Mouse (Mus musculus): ENCODE data around the gene Slc24a4.
"Not testable (repeated sequence)": the region's sequence is repeated elsewhere in the genome, so short reads cannot be mapped to it uniquely, and the experiment has no call there.

Gene Slc24a4

GRCm38 (mm10) chr12:102246226-102246625, 117.7 kb downstream of the Slc24a4 start:
- in situ Hi-C loops (cut with MboI; ENCODE audit: low sequenced_read_pairs) = no loop called here

- in situ Hi-C loops (cut with MboI; ENCODE audit: low sequenced_read_pairs) = no loop called here
Observed at GRCm38 (mm10) chr12:102248104-102248503, 119.6 kb downstream of the Slc24a4 start.

- in situ Hi-C loops (cut with MboI; ENCODE audit: low sequenced_read_pairs) = no loop called here
Observed at GRCm38 (mm10) chr12:102250316-102250715, 121.8 kb downstream of the Slc24a4 start.

GRCm38 (mm10) chr12:102251070-102251469, 122.5 kb downstream of the Slc24a4 start:
- in situ Hi-C loops (cut with MboI; ENCODE audit: low sequenced_read_pairs) = no loop called here

- in situ Hi-C loops (cut with MboI; ENCODE audit: low sequenced_read_pairs) = no loop called here
Observed at GRCm38 (mm10) chr12:102251985-102252384, 123.5 kb downstream of the Slc24a4 start.

GRCm38 (mm10) chr12:102252525-102252924, 124.0 kb downstream of the Slc24a4 start:
- in situ Hi-C loops (cut with MboI; ENCODE audit: low sequenced_read_pairs) = no loop called here

- in situ Hi-C loops (cut with MboI; ENCODE audit: low sequenced_read_pairs) = no loop called here
Observed at GRCm38 (mm10) chr12:102255012-102255411, 126.5 kb downstream of the Slc24a4 start.

GRCm38 (mm10) chr12:102258522-102259112, 130.1 kb downstream of the Slc24a4 start:
- in situ Hi-C loops (cut with MboI; ENCODE audit: low sequenced_read_pairs) = no loop called here

GRCm38 (mm10) chr12:102261933-102262396, 133.4 kb downstream of the Slc24a4 start:
- in situ Hi-C loops (cut with MboI; ENCODE audit: low sequenced_read_pairs) = no loop called here

GRCm38 (mm10) chr12:102262809-102263208, 134.3 kb downstream of the Slc24a4 start:
- in situ Hi-C loops (cut with MboI; ENCODE audit: low sequenced_read_pairs) = no loop called here

GRCm38 (mm10) chr12:102263249-102263648, 134.7 kb downstream of the Slc24a4 start:
- in situ Hi-C loops (cut with MboI; ENCODE audit: low sequenced_read_pairs) = no loop called here

GRCm38 (mm10) chr12:102266433-102266832, 137.9 kb downstream of the Slc24a4 start:
- in situ Hi-C loops (cut with MboI; ENCODE audit: low sequenced_read_pairs) = no loop called here

- in situ Hi-C loops (cut with MboI; ENCODE audit: low sequenced_read_pairs) = no loop called here
Observed at GRCm38 (mm10) chr12:102269144-102269543, 140.6 kb downstream of the Slc24a4 start.

- in situ Hi-C loops (cut with MboI; ENCODE audit: low sequenced_read_pairs) = no loop called here
Observed at GRCm38 (mm10) chr12:102270776-102271405, 142.4 kb downstream of the Slc24a4 start.

GRCm38 (mm10) chr12:102271447-102271846, 142.9 kb downstream of the Slc24a4 start:
- in situ Hi-C loops (cut with MboI; ENCODE audit: low sequenced_read_pairs) = no loop called here

- in situ Hi-C loops (cut with MboI; ENCODE audit: low sequenced_read_pairs) = no loop called here
Observed at GRCm38 (mm10) chr12:102275833-102276443, 147.4 kb downstream of the Slc24a4 start.

- in situ Hi-C loops (cut with MboI; ENCODE audit: low sequenced_read_pairs) = not testable (repeated sequence)
Observed at GRCm38 (mm10) chr12:102280290-102280689, 151.8 kb downstream of the Slc24a4 start.

- in situ Hi-C loops (cut with MboI; ENCODE audit: low sequenced_read_pairs) = no loop called here
Observed at GRCm38 (mm10) chr12:102280867-102281503, 152.5 kb downstream of the Slc24a4 start.

- in situ Hi-C loops (cut with MboI; ENCODE audit: low sequenced_read_pairs) = no loop called here
Observed at GRCm38 (mm10) chr12:102282126-102282525, 153.6 kb downstream of the Slc24a4 start.

- in situ Hi-C loops (cut with MboI; ENCODE audit: low sequenced_read_pairs) = no loop called here
Observed at GRCm38 (mm10) chr12:102282763-102283482, 154.4 kb downstream of the Slc24a4 start, which contains the start of gene Rin3. Gene Rin3, plus strand, starts transcription at chr12:102283048.

All from CH12F3 (cell line).